Mouse (Mus musculus) spleen, adult 12 weeks (tissue): ENCODE data around the gene Pir.

Source experiments
- DNase-seq: peaks from one replicate; pipeline ENCODE4 v3.0.0; 2022; ENCODE audit warnings: low spot score

Pir gene

GRCm38 (mm10) chrX:164269285-164269761 is at the start of gene Pir:
Pir (plus strand) TSS chrX:164269371.
- peak; percentile 65 for DNase-seq

- no peak for DNase-seq
Measured at GRCm38 (mm10) chrX:164221989-164222388, 47.2 kb upstream of the Pir start.

- DNase-seq = no peak
Measured at GRCm38 (mm10) chrX:164233380-164233779, 35.8 kb upstream of the Pir start.

- no peak for DNase-seq
Measured at GRCm38 (mm10) chrX:164245714-164246113, 23.5 kb upstream of the Pir start.

- DNase-seq = no peak
Measured at GRCm38 (mm10) chrX:164246722-164247121, 22.4 kb upstream of the Pir start.

GRCm38 (mm10) chrX:164256527-164256926 is 12.6 kb upstream of the Pir start:
- no peak for DNase-seq

- no peak for DNase-seq
Measured at GRCm38 (mm10) chrX:164258057-164258456, 11.1 kb upstream of the Pir start, which contains the start of gene Bmx. Bmx (minus strand) TSS chrX:164258193.

- no peak for DNase-seq
Measured at GRCm38 (mm10) chrX:164258662-164259061, 10.5 kb upstream of the Pir start.

- no peak for DNase-seq
Measured at GRCm38 (mm10) chrX:164262286-164262685, 6.9 kb upstream of the Pir start.

- DNase-seq = no peak
Measured at GRCm38 (mm10) chrX:164264861-164265260, 4.3 kb upstream of the Pir start.

GRCm38 (mm10) chrX:164270603-164271002 is 1.4 kb downstream of the Pir start:
- DNase-seq = no peak

- no peak for DNase-seq
Measured at GRCm38 (mm10) chrX:164275536-164275935, 6.4 kb downstream of the Pir start.

- DNase-seq = no peak
Measured at GRCm38 (mm10) chrX:164280918-164281647, 11.9 kb downstream of the Pir start.

GRCm38 (mm10) chrX:164283808-164284207 is 14.6 kb downstream of the Pir start:
- no peak for DNase-seq

- DNase-seq = no peak
Measured at GRCm38 (mm10) chrX:164287077-164287476, 17.9 kb downstream of the Pir start.

- no peak for DNase-seq
Measured at GRCm38 (mm10) chrX:164291147-164291546, 22.0 kb downstream of the Pir start.

- DNase-seq = no peak
Measured at GRCm38 (mm10) chrX:164306250-164306649, 37.1 kb downstream of the Pir start.

GRCm38 (mm10) chrX:164313876-164314275 is 44.7 kb downstream of the Pir start:
- no peak for DNase-seq

- no peak for DNase-seq
Measured at GRCm38 (mm10) chrX:164318554-164318953, 49.4 kb downstream of the Pir start.

- no peak for DNase-seq
Measured at GRCm38 (mm10) chrX:164320031-164320430, 50.9 kb downstream of the Pir start.

- DNase-seq = no peak
Measured at GRCm38 (mm10) chrX:164322492-164322891, 53.3 kb downstream of the Pir start.

- DNase-seq = no peak
Measured at GRCm38 (mm10) chrX:164323391-164323913, 54.3 kb downstream of the Pir start.

- DNase-seq = no peak
Measured at GRCm38 (mm10) chrX:164330351-164330750, 61.2 kb downstream of the Pir start.

- no peak for DNase-seq
Measured at GRCm38 (mm10) chrX:164330766-164331165, 61.6 kb downstream of the Pir start.
